Mouse (Mus musculus) lung, embryonic 16.5 days (tissue): ENCODE measurements at regions not wholly inside any gene's neighbourhood (a gene's known extent, or its start where the extent isn't known, plus 50 kb on each side); places are given as distances from the start of the nearest gene placed in this dataset.
A peak's percentile ranks its signal among the peaks of the same experiment; 100 is the strongest.

ENCODE experiments used
- ATAC-seq: fragments of 200-750 bp; cut with Nextera tagmentation; 2 replicates; pipeline ENCODE4 v1.8.0; 2017; ENCODE audit warnings: low read depth, mild to moderate bottlenecking, moderate library complexity
- H3K27ac ChIP-seq: fragments of 300-500 bp; sonication (generic); 2 replicates; pipeline ENCODE4 v1.5.1; 2014; ENCODE audit warnings: mild to moderate bottlenecking, control low read depth, low read length
- H3K27me3 ChIP-seq: fragments of 300-500 bp; sonication (generic); 2 replicates; pipeline ENCODE4 v1.6.1; 2014; ENCODE audit warnings: low read depth, low read length, mixed read lengths; ENCODE audit not compliant: control insufficient read depth, insufficient read depth
- H3K36me3 ChIP-seq: fragments of 300-500 bp; sonication (generic); 2 replicates; pipeline ENCODE4 v1.6.1; 2014; ENCODE audit warnings: low read length; ENCODE audit not compliant: control insufficient read depth, insufficient read depth
- H3K4me1 ChIP-seq: fragments of 300-500 bp; sonication (generic); replicated peaks from 2 replicates; pipeline ENCODE4 v1.6.1; 2014; ENCODE audit warnings: low read length, mixed read lengths; ENCODE audit not compliant: control insufficient read depth, insufficient read depth
- H3K4me2 ChIP-seq: fragments of 300-500 bp; sonication (generic); 2 replicates; pipeline ENCODE4 v1.6.1; 2014; ENCODE audit warnings: low read depth, low read length, control low read depth
- H3K4me3 ChIP-seq: fragments of 300-500 bp; sonication (generic); 2 replicates; pipeline ENCODE4 v1.5.1; 2014; ENCODE audit warnings: mild to moderate bottlenecking, low read length, control low read depth
- H3K9ac ChIP-seq: fragments of 300-500 bp; sonication (generic); 2 replicates; pipeline ENCODE4 v1.6.1; 2014; ENCODE audit warnings: low read length, control low read depth
- H3K9me3 ChIP-seq: fragments of 300-500 bp; sonication (generic); 2 replicates; pipeline ENCODE4 v1.6.1; 2016; ENCODE audit warnings: low read length; ENCODE audit not compliant: control insufficient read depth
- WGBS: fragments of 180-500 bp; shearing (Covaris S2); extraction: QIAGEN DNeasy Blood & Tissue Kit; methylation state at CpG from one replicate; pipeline ENCODE4 v1.1.7; 2014; 5-methylcytosine and 5-hydroxymethylcytosine counted together

- H3K4me3 ChIP-seq = no peak overlapping the region
- no peak overlapping the region for H3K27ac ChIP-seq
- H3K9me3 ChIP-seq = no peaks in the 10 kb centered on the region
- H3K27me3 ChIP-seq = no peaks in the 10 kb centered on the region
- H3K9ac ChIP-seq = no peak overlapping the region
- no peak for ATAC-seq
- H3K4me1 ChIP-seq = no peaks in the 10 kb centered on the region
- WGBS = 64% methylated on average over 2 of the region's 2 CpGs
- no peak overlapping the region for H3K4me2 ChIP-seq
- H3K36me3 ChIP-seq = no peaks in the 10 kb centered on the region
Measured at GRCm38 (mm10) chr11:37772481-37773089, 536.8 kb upstream of the Tenm2 start.

DNA sequence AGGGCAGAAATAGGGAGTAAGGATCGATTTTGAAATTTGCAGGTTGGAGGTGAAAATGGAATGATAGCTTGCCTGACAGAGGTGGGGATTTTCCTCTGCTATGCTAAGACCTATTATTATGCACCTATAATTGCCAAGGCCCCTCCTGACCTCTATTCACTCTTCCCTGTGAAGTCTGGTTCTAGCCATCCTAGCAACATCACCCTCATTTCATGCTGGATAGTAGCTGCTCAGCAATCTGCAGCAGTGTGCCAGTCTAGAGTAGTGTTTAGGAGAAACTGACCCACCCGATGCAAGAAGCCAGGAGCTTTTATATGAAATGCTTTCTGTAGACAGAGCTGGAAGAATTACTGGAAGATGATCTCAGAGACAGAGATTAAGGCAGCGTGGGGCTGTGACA lies 535.1 kb upstream of the Tenm2 start:
- no peaks in the 10 kb centered on the region for H3K9me3 ChIP-seq
- H3K27ac ChIP-seq = no peak overlapping the region
- no peaks in the 10 kb centered on the region for H3K4me1 ChIP-seq
- H3K27me3 ChIP-seq = no peaks in the 10 kb centered on the region
- no peaks in the 10 kb centered on the region for H3K36me3 ChIP-seq
- no peak overlapping the region for H3K4me3 ChIP-seq
- H3K4me2 ChIP-seq = no peak overlapping the region
- no peak for ATAC-seq
- 78% methylated on average over 3 of the region's 3 CpGs for WGBS
- no peak overlapping the region for H3K9ac ChIP-seq

GRCm38 (mm10) chr11:37768121-37768520 lies 532.4 kb upstream of the Tenm2 start:
- no peak for ATAC-seq
- H3K27ac ChIP-seq = no peak overlapping the region
- no peak overlapping the region for H3K4me2 ChIP-seq
- H3K9me3 ChIP-seq = no peaks in the 10 kb centered on the region
- H3K9ac ChIP-seq = no peak overlapping the region
- H3K36me3 ChIP-seq = no peaks in the 10 kb centered on the region
- no peaks in the 10 kb centered on the region for H3K4me1 ChIP-seq
- H3K27me3 ChIP-seq = no peaks in the 10 kb centered on the region
- 38% methylated on average over 3 of the region's 3 CpGs for WGBS
- no peak overlapping the region for H3K4me3 ChIP-seq

DNA sequence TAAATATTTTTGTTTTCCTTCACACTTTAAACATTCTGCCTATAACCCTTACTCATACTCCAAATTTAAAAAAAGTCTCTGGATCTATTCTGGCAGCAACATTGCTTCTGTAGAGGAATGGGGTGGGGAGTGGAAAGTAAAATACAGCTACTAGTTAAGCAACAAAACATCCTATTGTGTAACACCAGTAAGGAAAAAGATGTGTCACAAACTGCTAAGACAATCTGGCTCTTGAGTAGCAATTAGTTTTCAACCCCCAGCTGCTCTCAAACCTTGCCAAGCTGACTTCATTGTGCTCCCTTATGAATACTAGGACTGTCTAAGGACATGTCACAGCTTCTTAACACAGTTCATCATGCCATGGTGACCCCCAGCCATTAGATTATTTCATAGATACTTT lies 500.2 kb upstream of the Tenm2 start:
- Histone ChIP-seq H3K4me3 (no peak overlapping the region), H3K27me3 (no peaks in the 10 kb centered on the region), H3K4me2 (no peak overlapping the region), H3K9me3 (no peaks in the 10 kb centered on the region), H3K4me1 (no peaks in the 10 kb centered on the region), H3K9ac (no peak overlapping the region), H3K36me3 (no peaks in the 10 kb centered on the region), H3K27ac (no peak overlapping the region)
- peak; percentile 76 for ATAC-seq

DNA sequence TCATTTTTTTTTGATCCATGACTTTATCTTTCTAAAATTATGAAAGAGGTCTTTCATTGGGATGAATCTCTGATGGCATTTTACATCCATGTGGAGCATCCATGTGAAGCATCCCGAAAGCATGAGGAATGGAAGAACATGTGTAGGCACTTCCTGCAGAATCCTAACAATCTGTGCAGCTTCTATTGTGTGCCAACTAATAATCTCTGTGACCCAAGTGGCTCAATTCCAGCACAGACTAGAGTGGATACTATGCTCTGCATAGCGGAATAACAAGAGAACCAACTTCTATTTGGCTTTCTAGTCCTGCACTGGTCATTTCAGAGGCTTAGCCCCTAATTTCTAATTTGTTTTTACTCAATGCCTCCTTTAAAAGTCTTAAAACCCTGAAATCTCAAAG lies 499.7 kb upstream of the Tenm2 start:
- no peak overlapping the region for H3K4me2 ChIP-seq
- H3K27me3 ChIP-seq = no peaks in the 10 kb centered on the region
- H3K4me1 ChIP-seq = no peaks in the 10 kb centered on the region
- 82% methylated on average over 2 of the region's 2 CpGs for WGBS
- no peak overlapping the region for H3K27ac ChIP-seq
- no peak overlapping the region for H3K9ac ChIP-seq
- no peak for ATAC-seq
- H3K36me3 ChIP-seq = no peaks in the 10 kb centered on the region
- H3K4me3 ChIP-seq = no peak overlapping the region
- no peaks in the 10 kb centered on the region for H3K9me3 ChIP-seq

- Histone ChIP-seq H3K4me1 (no peaks in the 10 kb centered on the region), H3K9me3 (no peaks in the 10 kb centered on the region), H3K4me3 (no peak overlapping the region), H3K36me3 (no peaks in the 10 kb centered on the region), H3K27me3 (no peaks in the 10 kb centered on the region), H3K27ac (no peak overlapping the region), H3K9ac (no peak overlapping the region), H3K4me2 (no peak overlapping the region)
- WGBS = 55% methylated on average over 2 of the region's 2 CpGs
- no peak for ATAC-seq
Measured at GRCm38 (mm10) chr11:37696981-37697380, 461.2 kb upstream of the Tenm2 start.

- no peaks in the 10 kb centered on the region for H3K27me3 ChIP-seq
- H3K4me1 ChIP-seq = no peaks in the 10 kb centered on the region
- H3K4me2 ChIP-seq = no peak overlapping the region
- H3K9me3 ChIP-seq = no peaks in the 10 kb centered on the region
- no peaks in the 10 kb centered on the region for H3K36me3 ChIP-seq
- no peak overlapping the region for H3K27ac ChIP-seq
- ATAC-seq = no peak
- H3K9ac ChIP-seq = no peak overlapping the region
- WGBS = 44% methylated on average over 1 of the region's 1 CpGs
- H3K4me3 ChIP-seq = no peak overlapping the region
Measured at GRCm38 (mm10) chr11:37678484-37679193, 442.9 kb upstream of the Tenm2 start.

DNA sequence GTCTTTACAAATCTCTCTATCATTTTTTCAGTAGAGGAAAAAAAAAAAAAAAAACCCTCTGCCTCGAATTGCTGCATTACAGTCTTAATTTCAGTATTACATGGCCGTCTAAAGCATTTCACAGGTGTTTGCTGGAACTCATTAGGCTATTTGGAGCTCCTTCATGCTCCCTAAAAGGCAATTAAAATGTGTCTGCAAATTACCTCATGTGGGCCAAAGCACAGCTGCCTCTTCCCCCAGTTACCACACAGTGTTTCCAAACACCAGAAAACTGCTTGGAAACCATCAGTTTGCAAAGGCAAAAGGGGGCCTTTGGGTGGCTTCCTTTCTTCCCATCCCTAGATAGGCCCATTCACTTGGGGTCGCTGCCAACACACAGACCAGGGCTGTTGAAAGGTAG lies 435.6 kb upstream of the Tenm2 start:
- H3K36me3 ChIP-seq = no peaks in the 10 kb centered on the region
- H3K27me3 ChIP-seq = no peaks in the 10 kb centered on the region
- no peaks in the 10 kb centered on the region for H3K9me3 ChIP-seq
- no peak for ATAC-seq
- WGBS = 64% methylated on average over 3 of the region's 3 CpGs
- no peak overlapping the region for H3K4me3 ChIP-seq
- no peak overlapping the region for H3K27ac ChIP-seq
- no peak overlapping the region for H3K9ac ChIP-seq
- H3K4me2 ChIP-seq = no peak overlapping the region
- H3K4me1 ChIP-seq = no peaks in the 10 kb centered on the region

- Histone ChIP-seq H3K4me2 (no peak overlapping the region), H3K36me3 (no peaks in the 10 kb centered on the region), H3K27me3 (no peaks in the 10 kb centered on the region), H3K9ac (no peak overlapping the region), H3K4me1 (no peaks in the 10 kb centered on the region), H3K27ac (no peak overlapping the region), H3K9me3 (no peaks in the 10 kb centered on the region), H3K4me3 (no peak overlapping the region)
- WGBS = 70% methylated on average over 1 of the region's 1 CpGs
- no peak for ATAC-seq
Measured at GRCm38 (mm10) chr11:37666925-37667324, 431.2 kb upstream of the Tenm2 start.
